Mouse (Mus musculus) B cell, adult 2 months (primary cell): ENCODE measurements at regions not wholly inside any gene's neighbourhood (a gene's known extent, or its start where the extent isn't known, plus 50 kb on each side); places are given as distances from the start of the nearest gene placed in this dataset.
A peak's percentile ranks its signal among the peaks of the same experiment; 100 is the strongest.

Experiments
- DNase-seq, 2 experiments: peaks; one replicate each; pipeline ENCODE4 v3.0.0; 2022

DNA sequence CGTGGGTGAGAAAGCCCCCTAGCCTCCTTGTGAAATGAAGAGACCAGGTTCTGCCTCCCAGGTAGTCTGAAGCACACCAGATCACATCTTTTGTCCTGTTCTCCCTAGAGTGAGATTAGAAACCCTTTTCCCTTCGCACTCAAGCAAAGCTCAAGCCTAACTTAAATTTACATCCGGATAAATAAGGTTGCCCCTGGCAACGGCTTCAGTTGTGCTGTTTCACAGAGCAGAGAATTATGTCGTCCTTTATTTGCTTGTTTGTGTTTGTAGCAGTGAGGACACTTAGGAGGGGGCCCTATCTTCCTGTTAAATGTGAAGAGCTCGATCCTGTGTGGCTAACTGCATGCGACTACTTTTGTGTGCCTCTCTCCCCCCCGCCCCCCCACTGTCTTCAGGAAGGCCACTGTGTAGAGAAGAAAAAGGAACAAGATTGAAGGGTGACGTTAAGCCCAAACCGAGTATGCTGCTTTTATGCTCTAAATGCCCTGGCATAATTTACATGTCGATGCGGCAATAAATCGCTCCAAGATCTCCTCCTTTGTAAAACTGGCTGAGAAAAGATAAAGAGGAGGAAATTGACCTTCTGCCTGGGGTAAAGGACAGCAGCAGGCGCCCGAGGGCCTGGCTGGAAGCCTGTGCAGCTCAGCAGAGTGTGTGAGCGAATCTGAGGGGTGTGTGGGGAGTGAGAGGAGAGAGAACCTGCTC lies 439.9 kb downstream of the Prdm2 start:
- DNase-seq = no peak

DNA sequence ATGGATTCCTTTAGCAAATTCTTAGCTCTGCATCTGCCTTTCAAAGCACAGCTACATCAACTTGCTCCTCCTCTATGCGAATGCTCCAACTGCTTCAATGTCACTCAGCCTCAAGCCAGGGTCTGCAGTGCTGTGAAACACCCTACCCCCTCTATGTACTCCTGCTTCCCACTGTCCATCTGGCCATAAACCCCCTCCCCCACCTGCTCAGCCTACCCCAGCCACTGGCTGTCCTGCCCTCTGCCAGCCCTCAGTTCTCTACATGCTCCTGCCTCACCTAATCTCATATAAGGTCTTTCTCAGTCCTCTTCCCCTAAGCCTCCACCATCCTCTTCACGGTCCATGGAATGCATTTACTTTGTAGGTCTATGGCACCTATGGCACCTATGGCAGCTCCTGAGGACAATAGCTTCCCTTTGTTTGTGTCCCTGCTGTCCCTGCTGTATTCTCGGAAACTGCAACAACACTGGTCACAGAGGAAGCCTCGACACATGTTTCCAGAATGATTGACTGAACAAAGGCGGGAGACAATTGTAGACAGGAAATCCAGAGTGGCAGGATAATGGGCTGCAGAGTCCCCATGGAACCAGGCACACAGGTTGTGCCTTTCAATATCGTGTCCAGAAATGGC lies 441.2 kb downstream of the Prdm2 start:
- no peak for DNase-seq

DNA sequence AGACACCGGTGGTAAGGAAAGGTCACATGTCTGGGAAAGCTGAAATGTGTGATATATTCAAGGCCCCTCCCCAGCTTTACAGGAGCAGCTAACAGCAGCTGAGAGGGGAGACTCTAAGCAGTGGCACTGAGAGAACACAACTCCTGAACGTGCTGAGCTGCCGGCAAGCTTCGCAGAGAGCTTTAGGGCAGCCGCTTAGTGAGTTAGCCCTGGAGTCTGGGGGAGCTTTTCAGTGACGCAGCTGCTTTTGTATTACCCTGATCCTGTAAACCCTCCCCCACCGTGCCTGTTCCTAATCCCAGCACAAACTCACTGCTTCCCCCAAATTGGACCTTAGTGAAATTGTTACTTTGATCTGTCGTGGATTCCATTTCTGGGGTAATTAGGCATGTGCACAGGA lies 442.6 kb downstream of the Prdm2 start:
- no peak for DNase-seq

DNA sequence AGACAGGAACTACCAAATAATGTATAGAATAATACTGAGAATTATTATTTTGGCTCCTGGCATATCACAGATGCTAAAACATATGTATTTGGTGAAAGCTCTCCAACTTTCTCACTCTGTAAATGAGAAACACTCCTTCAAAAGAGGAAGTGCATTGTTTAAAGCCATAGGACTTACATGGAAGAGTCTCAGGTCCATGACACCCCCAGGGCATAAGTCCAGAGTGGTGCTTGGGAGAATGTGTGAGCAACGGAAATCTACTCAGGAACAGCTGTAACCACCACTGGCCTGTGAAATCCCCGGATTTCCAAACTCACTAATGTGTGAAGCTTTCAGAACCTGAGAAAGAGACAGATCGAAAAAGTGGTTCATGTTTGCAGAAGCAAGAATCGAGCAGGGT lies 445.1 kb downstream of the Prdm2 start:
- DNase-seq = no peak

DNA sequence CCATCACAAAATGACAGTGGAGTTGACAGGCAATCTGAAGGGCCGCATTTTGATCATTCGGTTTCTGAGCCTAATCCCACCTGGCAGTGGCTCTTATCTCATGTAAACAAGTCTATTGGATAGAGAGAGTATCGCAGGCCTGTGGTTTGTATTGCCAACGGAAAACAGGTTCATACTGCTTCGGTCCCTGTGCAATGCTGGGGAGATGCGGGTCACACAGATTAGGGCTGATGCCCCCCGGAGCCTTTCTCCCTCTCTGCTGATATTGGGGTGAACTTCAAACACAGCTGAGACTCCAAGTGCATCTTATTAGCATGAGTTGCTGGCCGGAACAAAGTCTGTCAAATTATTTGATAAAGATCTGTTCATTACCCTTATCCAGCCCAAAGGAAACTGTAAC lies 451.2 kb downstream of the Prdm2 start:
- no peak for DNase-seq

DNA sequence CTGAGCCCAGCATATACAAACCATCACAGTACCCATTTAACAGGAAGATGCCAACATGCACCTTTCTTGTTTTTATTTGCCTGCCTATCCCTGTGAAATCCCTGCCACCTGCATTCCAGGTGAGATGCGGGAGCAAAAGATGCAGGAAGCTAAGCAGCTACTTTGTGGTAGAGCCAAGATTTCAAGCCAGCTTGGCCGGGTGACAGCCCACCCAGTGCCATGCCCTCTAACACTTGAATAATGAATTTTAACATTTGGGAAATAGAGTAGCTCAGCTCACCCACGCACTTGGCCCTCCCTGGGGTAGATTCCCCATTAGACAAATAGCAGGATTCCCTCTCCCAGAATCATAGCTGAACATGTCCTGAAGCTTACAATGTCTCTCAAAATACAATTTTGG lies 454.7 kb downstream of the Prdm2 start:
- DNase-seq = no peak

DNA sequence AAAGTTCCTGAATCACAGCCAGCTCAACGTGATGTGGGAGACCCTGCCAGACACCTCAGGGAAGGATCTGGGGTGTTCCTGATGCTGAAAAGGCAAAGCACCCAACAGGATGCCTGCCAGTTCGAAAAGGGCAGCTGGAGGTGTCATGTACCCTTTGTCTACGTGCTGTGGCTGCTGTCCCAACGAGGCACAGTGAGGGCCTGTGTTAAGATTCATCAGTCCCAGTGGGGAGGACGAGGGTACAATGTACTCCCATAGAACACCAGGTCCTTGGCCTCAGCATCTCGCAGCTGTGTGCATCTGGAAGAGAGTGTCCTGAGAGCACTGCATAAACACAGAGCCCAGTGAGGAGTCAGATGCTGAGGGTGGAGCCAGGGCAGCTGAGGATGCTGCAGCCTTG lies 456.5 kb downstream of the Prdm2 start:
- no peak for DNase-seq

DNA sequence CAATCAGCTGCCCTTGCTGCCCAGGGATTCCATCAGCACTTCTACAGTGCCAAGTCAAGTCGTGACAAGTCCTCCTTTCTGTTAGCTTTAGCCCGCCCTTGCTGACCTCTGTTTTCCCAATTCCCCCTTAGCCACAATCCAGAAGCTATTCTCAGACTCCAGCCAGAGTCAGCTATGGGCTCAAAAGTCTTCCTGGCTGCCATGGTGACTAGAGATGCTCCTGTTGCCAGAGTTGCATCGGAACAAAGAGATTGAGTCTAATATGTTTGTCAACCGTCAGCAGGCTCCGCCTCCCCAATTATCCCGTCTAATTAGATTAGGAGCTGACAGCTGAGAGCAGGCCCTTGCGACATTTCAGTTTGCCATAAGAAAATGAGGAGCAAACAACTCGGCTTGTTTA lies 462.9 kb downstream of the Prdm2 start:
- DNase-seq = no peak

DNA sequence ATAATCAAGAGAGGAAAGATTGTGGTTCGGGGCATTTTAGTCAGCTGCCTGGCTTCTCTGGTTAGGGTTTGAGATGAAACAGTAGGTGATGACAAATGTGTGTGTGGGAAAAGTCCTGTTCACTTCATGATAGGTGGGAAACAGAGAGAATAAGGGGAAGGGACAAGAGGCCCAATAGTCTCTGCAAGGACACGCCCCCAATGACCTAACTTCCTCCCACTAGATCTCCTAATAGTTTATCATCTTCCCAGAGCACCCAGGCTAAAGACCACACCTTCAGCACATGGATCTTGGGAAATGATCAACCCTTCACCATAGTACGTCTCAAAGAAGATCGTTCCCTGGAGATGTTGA lies 484.3 kb upstream of the Kazn start:
- no peak for DNase-seq

DNA sequence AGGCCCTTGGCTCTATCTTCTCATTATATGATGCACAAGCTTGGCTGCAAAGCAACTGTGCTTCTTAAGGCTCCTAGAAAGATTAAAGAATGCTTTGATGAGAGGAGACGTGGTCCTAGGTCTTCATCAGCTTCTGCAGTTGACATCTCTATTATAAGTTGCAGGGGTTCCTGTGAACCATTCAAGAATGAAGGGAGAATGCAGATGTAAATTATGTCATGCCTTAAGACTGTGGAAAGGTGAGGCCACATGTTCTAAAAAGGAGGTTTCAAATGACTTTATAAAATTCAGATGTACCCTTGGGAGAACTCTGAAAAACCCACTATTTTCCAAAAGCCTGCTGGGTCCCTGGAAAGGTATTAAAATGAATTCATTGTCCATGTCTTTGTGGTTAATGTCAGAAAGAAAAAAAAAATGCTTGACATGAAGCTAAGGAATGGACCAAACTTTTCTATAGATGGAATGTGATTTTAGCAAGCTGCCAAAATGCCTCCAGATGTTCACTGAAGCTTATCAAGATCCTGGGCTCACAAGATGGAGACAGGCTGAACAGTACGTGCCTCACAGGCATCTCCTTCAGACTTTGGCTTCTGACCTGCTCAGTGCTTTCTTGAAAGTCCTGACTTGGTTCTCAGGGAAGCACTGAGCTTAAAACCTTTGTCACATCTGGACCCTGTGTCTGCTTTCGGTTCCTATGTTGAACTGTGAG lies 483.8 kb upstream of the Kazn start:
- no peak for DNase-seq

DNA sequence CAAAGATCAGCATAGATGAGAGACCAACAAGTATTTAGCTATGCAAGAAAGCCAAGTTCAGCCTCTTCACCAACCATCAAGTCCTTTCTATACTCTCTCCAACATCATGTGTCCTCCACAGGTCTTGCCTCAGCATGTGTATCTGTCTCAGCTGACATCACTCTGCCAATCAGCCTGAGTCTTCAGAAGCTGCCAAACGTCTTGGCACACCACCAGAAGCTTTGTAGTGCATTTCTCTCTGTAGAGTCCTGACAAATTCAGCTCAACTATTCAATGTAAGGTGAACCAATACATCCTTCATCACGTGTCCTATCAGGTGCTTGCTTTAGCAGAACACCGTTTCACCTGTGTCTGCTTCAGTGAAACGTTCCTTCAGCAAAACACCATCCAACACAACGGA lies 462.4 kb upstream of the Kazn start:
- DNase-seq = no peak

DNA sequence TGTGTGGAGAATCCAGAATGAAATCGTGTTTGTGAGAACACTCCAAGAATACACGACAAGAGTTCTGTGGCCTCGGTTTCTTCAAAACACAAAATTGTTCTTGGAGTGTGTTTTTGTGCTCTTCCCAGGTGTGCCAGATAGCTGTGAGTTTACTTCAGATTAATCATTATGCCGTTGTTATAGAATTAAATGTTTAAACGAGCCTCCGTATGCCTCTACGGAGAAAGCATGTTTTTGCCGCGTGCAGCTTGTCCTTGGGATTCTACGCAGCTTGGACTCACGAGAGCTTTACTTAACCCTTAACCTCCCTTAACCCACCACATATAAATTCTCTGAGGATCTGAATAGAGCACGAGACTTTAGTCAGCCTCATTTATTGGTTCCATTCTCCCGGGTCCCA lies 455.7 kb upstream of the Kazn start:
- DNase-seq = no peak

DNA sequence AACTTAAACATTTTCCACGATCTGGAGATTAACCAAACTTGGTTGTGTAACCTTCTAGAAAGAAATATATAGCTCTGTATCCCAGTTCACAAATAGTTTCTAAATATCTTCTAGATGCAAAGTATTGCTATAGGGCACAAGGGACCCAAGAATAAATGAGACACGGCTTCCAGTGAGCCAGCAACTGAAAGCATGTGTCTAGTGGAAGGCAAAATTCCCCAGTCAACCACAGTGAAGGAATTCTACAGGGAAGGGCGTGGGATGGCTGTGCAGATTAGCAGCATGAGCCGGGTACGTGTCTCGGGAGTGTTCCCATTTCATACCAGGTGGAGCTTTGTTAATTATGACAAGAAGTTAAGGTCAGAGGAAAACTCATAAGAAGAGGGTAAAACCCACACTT lies 449.0 kb upstream of the Kazn start:
- DNase-seq = no peak

DNA sequence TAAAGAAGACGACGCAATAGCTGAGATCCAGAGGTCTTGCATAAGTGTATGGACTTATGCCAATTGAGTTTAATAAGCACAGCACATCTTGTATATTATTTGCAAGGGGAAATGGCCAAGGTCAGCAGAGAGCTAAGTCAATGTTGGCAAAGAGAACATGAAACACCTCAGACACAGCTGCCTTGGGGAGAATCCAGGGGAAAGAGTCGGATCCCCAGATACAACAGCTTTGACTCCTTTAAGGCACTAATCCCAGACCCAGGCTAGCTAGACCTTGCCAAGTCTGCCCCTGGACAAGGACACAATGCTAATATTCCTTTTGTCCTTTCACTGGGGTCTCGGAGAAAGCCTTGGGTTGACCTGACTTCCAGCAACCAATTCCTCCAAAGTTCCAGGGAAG lies 438.2 kb upstream of the Kazn start:
- no peak for DNase-seq

DNA sequence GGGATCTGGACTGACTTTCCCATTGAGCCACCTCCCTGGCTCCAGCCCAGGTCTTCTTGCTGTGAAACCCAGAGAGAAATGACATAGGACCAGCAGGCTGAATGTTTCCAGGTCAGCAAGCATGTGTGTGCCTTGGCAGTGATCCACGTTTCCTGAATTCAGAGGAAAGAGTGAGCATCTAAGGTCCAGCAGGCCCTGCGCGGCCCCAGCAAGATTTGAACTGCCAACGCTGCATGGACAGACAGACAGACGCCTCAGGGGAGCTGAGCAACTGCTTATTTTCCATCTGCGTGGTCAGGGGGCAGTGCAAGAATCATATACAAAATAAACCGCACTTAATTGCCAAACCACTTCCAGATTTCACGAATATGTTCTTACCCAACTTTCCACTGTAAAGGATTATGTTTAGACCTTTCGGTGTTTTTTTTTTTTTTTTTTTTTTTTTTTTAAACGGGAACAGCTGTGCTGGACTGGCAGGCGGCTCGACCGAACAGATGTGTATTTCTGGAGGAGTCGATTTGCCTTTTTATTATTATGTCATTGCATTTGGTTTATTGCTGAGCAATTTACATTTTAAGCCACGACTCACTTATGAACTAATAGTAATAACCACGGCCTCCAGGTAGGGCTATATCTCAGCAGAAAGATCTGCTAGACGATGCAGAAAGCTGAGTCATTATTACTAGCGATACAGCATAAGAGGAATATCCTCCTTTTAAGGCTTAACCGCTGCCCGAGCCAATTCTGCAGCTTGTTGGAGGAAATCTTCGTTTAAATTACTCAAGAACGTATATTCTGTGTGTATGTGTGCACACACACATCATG lies 435.7 kb upstream of the Kazn start:
- DNase-seq = no peak

DNA sequence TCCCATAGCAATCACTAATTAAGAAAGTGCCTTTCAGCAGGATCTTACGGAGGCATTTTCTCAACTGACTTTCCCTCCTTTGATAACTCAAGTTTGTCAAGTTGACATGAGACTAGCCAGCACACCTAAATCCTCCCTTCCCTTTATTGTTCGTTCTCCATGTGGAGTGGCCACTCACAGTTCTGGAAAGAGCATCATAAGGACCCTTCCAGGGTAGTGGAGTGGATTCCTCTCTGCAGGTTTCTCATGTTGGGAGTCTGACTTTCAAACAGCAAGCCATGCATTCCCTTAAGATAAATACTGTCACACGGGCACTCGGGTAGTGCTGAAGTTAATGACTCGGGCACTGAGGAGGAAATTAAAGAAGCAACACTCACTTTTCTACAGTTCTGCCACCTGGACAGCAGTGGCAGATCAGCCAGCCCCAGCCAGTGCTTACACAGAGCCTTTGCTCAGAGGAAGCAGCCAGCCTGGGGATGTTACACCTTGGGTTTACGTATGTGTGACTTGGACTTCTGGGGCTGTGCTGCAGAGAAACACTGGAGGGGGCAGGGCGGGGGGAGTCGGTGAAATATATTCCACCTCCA lies 432.8 kb upstream of the Kazn start:
- DNase-seq = no peak

DNA sequence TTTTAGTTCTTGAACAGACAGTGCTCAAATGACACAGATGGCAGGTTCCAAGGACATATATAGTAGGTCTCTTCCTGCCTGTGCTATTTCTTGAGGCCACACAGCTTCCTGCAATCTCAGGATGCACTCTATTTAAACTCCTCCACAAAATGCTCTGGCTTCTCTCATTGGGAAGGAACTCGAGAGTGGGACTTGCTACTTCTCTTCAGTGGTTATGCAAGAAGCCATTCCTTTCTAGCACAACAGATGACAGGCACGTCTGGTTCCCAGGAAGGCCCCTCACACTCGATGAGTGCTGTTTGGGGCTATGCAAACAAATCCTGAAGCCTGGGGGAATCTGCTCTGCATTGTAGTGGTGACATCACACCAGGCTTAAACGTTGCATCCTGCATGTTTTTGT lies 425.6 kb upstream of the Kazn start:
- DNase-seq = no peak

DNA sequence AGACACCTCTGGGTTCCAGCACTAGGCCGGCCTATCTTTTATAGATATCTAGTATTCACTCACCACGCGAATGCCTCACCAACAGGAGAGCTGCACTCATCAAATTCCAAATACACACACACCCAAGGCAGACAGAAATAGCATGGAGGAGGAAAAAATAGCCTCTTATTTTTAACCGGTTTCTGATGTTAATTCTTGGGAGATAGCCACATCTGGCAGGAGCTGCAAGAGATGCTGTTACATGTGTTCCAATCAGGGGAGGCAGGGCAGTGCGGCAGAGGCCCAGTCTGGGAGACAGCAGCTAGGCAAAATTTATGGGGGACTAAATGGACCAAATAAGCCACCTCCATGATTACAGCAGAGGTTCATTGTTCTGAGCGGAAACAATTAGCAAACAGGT lies 419.0 kb upstream of the Kazn start:
- DNase-seq = no peak

DNA sequence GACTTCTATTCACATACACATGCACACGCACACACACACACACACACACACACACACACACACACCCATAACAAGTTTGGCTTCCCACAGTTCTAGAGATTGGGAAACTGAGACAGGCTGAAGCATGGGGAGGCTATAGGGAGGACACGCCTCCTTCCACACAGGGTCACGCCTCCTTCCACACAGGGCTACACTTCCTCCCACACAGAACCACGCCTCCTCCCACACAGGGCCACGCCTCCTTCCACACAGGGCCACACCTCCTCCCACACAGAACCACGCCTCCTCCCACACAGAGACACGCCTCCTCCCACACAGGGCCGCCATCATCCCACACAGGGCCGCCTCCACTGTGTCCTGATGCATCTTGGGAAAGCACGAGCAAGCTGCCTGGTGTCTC lies 401.9 kb upstream of the Kazn start:
- no peak for DNase-seq

DNA sequence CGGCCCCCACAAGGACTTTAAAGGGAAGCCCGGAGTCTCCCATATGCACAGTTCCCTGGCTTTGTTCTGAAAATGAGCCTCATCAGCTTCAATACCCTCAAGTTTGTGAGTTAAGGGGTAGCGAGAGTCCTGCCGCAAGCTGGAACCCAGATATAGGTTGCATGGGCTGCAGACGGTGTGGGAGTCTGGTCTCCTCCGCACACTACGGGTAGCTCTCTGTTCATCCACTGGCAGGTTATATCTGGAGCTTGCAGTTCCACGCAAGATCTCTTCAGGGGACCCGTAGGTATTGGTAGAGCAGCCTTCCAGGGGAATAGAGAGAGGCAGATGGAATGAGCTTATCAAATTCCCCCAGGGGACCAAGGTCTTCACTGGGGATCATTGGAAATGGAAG lies 400.1 kb upstream of the Kazn start:
- DNase-seq = no peak

DNA sequence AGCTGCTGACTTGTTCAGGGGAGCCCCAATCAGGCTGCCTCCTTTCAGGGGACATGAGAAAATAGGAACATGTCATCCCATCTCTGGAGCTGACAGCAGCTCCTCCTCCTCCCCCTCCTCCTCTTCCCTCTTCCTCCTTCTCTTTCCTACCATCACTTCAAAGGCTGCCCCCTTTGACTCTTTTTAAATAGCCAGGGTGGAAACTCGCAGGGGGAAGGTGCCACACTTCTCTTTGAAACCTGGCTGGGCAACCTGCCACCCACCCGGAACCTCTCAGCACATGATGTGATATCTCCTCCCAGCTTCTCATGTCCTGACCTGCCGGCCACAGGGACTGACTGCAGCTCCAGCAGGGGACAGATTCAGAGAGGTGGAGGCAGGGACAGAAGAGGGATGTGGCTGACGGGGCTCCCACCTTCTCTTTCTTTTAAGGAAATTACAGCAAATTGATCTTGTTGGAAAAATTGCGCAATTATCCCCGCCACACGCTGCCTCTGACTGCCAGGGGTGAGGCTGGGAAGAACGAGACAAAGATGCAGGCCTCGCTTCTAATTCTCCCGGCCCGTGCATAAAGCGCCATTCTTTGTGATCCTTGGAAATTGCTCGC lies 399.6 kb upstream of the Kazn start:
- no peak for DNase-seq

DNA sequence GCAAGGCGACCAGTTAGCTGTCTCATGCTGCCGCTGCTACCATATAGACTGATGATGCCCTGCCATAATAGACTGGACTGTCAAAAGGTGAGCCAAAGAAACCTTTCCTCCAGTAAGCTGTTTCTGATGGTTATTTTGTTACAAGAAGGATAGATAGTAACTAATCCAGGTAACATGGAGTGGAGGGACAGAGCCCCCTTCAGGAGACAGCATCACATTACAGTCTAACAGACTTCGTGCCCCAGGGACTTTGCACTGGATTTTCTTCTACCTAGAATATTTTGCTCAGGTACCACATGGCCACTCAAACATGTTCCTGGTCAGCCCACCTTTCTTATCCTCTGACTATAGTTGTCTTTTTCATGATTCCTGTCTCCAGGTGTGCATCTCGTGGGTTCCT lies 398.9 kb upstream of the Kazn start:
- peak; percentile 2 to 9 for DNase-seq

DNA sequence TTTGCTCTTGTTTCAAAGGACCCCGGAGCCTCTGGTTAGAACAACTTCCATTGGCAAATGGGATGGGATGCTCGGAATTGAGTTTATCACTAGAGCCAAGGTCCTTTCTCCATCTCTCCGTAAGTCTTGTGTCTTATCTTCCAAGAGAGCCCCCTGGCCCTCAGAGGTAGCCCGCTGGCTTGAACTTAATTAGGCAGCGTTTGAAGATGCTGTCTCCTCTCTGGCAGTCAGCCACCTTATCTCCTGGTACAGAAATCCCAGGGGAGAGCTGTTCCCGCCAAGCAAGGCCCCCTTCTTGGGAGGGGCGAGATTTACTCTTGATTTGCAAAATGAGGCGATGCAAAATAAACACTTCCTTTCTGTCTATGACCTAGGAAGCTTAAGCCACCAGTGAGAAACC lies 395.2 kb upstream of the Kazn start:
- DNase-seq = no peak
